Mouse (Mus musculus): Measurements from ENCODE around the gene Bmper. TPM values are rescaled to one million over a fixed set of nuclear protein-coding genes. Genes with fewer than 3 reads are reported as not detected.

Gene Bmper
- polyA plus RNA-seq, 1 experiment from 2014 or later, result 0.67 TPM

- WGBS (ENCODE audit: insufficient replicate concordance), result 53% methylated on average over 3 of the region's 3 CpGs
- H3K4me3 ChIP-seq, result no peak overlapping the region
- no peak overlapping the region for H3K4me2 ChIP-seq
- no peak overlapping the region for H3K27ac ChIP-seq
- H3K9ac ChIP-seq, result no peak overlapping the region
- H3K36me3 ChIP-seq, result no peaks in the 10 kb centered on the region
- no peak for ATAC-seq
- no peaks in the 10 kb centered on the region for H3K4me1 ChIP-seq
- H3K27me3 ChIP-seq (replicated peaks), result no peaks in the 10 kb centered on the region
- H3K9me3 ChIP-seq (replicated peaks), result no peaks in the 10 kb centered on the region
Observed at GRCm38 (mm10) chr9:23384880-23385279, 162.0 kb downstream of the Bmper start.

GRCm38 (mm10) chr9:23386201-23386600 is 163.3 kb downstream of the Bmper start:
- Histone ChIP-seq H3K4me1 (no peaks in the 10 kb centered on the region), H3K36me3 (no peaks in the 10 kb centered on the region), H3K4me2 (no peak overlapping the region), H3K27ac (no peak overlapping the region), H3K9ac (no peak overlapping the region), H3K9me3 (replicated peaks) (no peaks in the 10 kb centered on the region), H3K27me3 (replicated peaks) (no peaks in the 10 kb centered on the region), H3K4me3 (no peak overlapping the region)
- no peak for ATAC-seq
- WGBS (ENCODE audit: insufficient replicate concordance), result 73% methylated on average over 3 of the region's 3 CpGs

GRCm38 (mm10) chr9:23390118-23390517 is 167.2 kb downstream of the Bmper start:
- no peak overlapping the region for H3K4me2 ChIP-seq
- no peak overlapping the region for H3K9ac ChIP-seq
- ATAC-seq, result no peak

GRCm38 (mm10) chr9:23394652-23395317 is 171.9 kb downstream of the Bmper start:
- no peak for ATAC-seq
- 58% methylated on average over 6 of the region's 6 CpGs for WGBS (ENCODE audit: insufficient replicate concordance)

More at GRCm38 (mm10) chr9:23390118-23390517, 167.2 kb downstream of the Bmper start:
- Histone ChIP-seq H3K27ac (no peak overlapping the region), H3K4me1 (no peaks in the 10 kb centered on the region), H3K4me3 (no peak overlapping the region), H3K9me3 (replicated peaks) (no peaks in the 10 kb centered on the region), H3K36me3 (no peaks in the 10 kb centered on the region), H3K27me3 (replicated peaks) (no peaks in the 10 kb centered on the region)
- WGBS (ENCODE audit: insufficient replicate concordance), result 29% methylated on average over 3 of the region's 3 CpGs

GRCm38 (mm10) chr9:23396186-23396585 is 173.3 kb downstream of the Bmper start:
- H3K9me3 ChIP-seq (replicated peaks), result no peaks in the 10 kb centered on the region
- no peak overlapping the region for H3K27ac ChIP-seq
- WGBS (ENCODE audit: insufficient replicate concordance), result 65% methylated on average over 7 of the region's 7 CpGs

More at GRCm38 (mm10) chr9:23394652-23395317, 171.9 kb downstream of the Bmper start:
- H3K4me3 ChIP-seq, result no peak overlapping the region
- no peaks in the 10 kb centered on the region for H3K27me3 ChIP-seq (replicated peaks)
- H3K27ac ChIP-seq, result no peak overlapping the region
- H3K4me1 ChIP-seq, result no peaks in the 10 kb centered on the region
- H3K9ac ChIP-seq, result no peak overlapping the region
- H3K36me3 ChIP-seq, result no peaks in the 10 kb centered on the region
- H3K9me3 ChIP-seq (replicated peaks), result no peaks in the 10 kb centered on the region
- no peak overlapping the region for H3K4me2 ChIP-seq

GRCm38 (mm10) chr9:23397876-23398275 is 175.0 kb downstream of the Bmper start:
- Histone ChIP-seq H3K4me2 (no peak overlapping the region), H3K4me1 (no peaks in the 10 kb centered on the region), H3K9me3 (replicated peaks) (no peaks in the 10 kb centered on the region), H3K27ac (no peak overlapping the region), H3K27me3 (replicated peaks) (no peaks in the 10 kb centered on the region), H3K9ac (no peak overlapping the region), H3K36me3 (no peaks in the 10 kb centered on the region), H3K4me3 (no peak overlapping the region)
- 70% methylated on average over 3 of the region's 3 CpGs for WGBS (ENCODE audit: insufficient replicate concordance)
- no peak for ATAC-seq

More at GRCm38 (mm10) chr9:23396186-23396585, 173.3 kb downstream of the Bmper start:
- H3K4me1 ChIP-seq, result no peaks in the 10 kb centered on the region
- ATAC-seq, result no peak
- no peak overlapping the region for H3K9ac ChIP-seq
- H3K4me2 ChIP-seq, result no peak overlapping the region
- H3K27me3 ChIP-seq (replicated peaks), result no peaks in the 10 kb centered on the region
- H3K4me3 ChIP-seq, result no peak overlapping the region
- no peaks in the 10 kb centered on the region for H3K36me3 ChIP-seq

GRCm38 (mm10) chr9:23399638-23400284 is 176.9 kb downstream of the Bmper start:
- H3K27me3 ChIP-seq (replicated peaks), result no peaks in the 10 kb centered on the region
- H3K9me3 ChIP-seq (replicated peaks), result no peaks in the 10 kb centered on the region
- H3K4me1 ChIP-seq, result no peaks in the 10 kb centered on the region
- no peak overlapping the region for H3K4me2 ChIP-seq
- no peak overlapping the region for H3K27ac ChIP-seq
- H3K4me3 ChIP-seq, result no peak overlapping the region
- H3K9ac ChIP-seq, result no peak overlapping the region
- ATAC-seq, result no peak
- no peaks in the 10 kb centered on the region for H3K36me3 ChIP-seq
- 47% methylated on average over 6 of the region's 6 CpGs for WGBS (ENCODE audit: insufficient replicate concordance)

GRCm38 (mm10) chr9:23407416-23407815 is 184.5 kb downstream of the Bmper start:
- no peak for ATAC-seq
- no peaks in the 10 kb centered on the region for H3K9me3 ChIP-seq (replicated peaks)
- no peak overlapping the region for H3K9ac ChIP-seq
- no peaks in the 10 kb centered on the region for H3K4me1 ChIP-seq
- H3K4me3 ChIP-seq, result no peak overlapping the region
- H3K36me3 ChIP-seq, result no peaks in the 10 kb centered on the region
- H3K27ac ChIP-seq, result no peak overlapping the region
- 58% methylated on average over 6 of the region's 6 CpGs for WGBS (ENCODE audit: insufficient replicate concordance)
- no peak overlapping the region for H3K4me2 ChIP-seq
- H3K27me3 ChIP-seq (replicated peaks), result no peaks in the 10 kb centered on the region

- Histone ChIP-seq H3K4me3 (no peak overlapping the region), H3K27me3 (replicated peaks) (no peaks in the 10 kb centered on the region), H3K4me1 (no peaks in the 10 kb centered on the region), H3K9me3 (replicated peaks) (no peaks in the 10 kb centered on the region), H3K4me2 (no peak overlapping the region), H3K36me3 (no peaks in the 10 kb centered on the region), H3K27ac (no peak overlapping the region), H3K9ac (no peak overlapping the region)
- ATAC-seq, result no peak
- 48% methylated on average over 3 of the region's 3 CpGs for WGBS (ENCODE audit: insufficient replicate concordance)
Observed at GRCm38 (mm10) chr9:23407935-23408781, 185.3 kb downstream of the Bmper start.

- no peaks in the 10 kb centered on the region for H3K36me3 ChIP-seq
- WGBS (ENCODE audit: insufficient replicate concordance), result 59% methylated on average over 2 of the region's 2 CpGs
- H3K4me1 ChIP-seq, result no peaks in the 10 kb centered on the region
- no peak overlapping the region for H3K4me2 ChIP-seq
- H3K27ac ChIP-seq, result no peak overlapping the region
- no peaks in the 10 kb centered on the region for H3K27me3 ChIP-seq (replicated peaks)
- no peak for ATAC-seq
- H3K9ac ChIP-seq, result no peak overlapping the region
- no peaks in the 10 kb centered on the region for H3K9me3 ChIP-seq (replicated peaks)
- H3K4me3 ChIP-seq, result no peak overlapping the region
Observed at GRCm38 (mm10) chr9:23410567-23410966, 187.7 kb downstream of the Bmper start.

- Histone ChIP-seq H3K9ac (no peak overlapping the region), H3K27ac (no peak overlapping the region), H3K4me2 (no peak overlapping the region), H3K9me3 (replicated peaks) (no peaks in the 10 kb centered on the region), H3K36me3 (no peaks in the 10 kb centered on the region), H3K4me1 (no peaks in the 10 kb centered on the region), H3K4me3 (no peak overlapping the region), H3K27me3 (replicated peaks) (no peaks in the 10 kb centered on the region)
- ATAC-seq, result no peak
- 76% methylated on average over 2 of the region's 2 CpGs for WGBS (ENCODE audit: insufficient replicate concordance)
Observed at GRCm38 (mm10) chr9:23412956-23413355, 190.1 kb downstream of the Bmper start.

GRCm38 (mm10) chr9:23419107-23419506 is 196.2 kb downstream of the Bmper start:
- WGBS (ENCODE audit: insufficient replicate concordance), result 78% methylated on average over 2 of the region's 2 CpGs

More at GRCm38 (mm10) chr9:23419107-23419506, 196.2 kb downstream of the Bmper start:
- H3K9me3 ChIP-seq (replicated peaks), result no peaks in the 10 kb centered on the region
- no peaks in the 10 kb centered on the region for H3K4me1 ChIP-seq
- H3K9ac ChIP-seq, result no peak overlapping the region
- no peak for ATAC-seq
- H3K4me2 ChIP-seq, result no peak overlapping the region
- no peak overlapping the region for H3K4me3 ChIP-seq
- H3K36me3 ChIP-seq, result no peaks in the 10 kb centered on the region
- H3K27me3 ChIP-seq (replicated peaks), result no peaks in the 10 kb centered on the region
- H3K27ac ChIP-seq, result no peak overlapping the region
